Comparison of ENCODE assay signal across 7 mouse cellular contexts in genomic region chr4:133633332-133634042, GRCm38 (mm10). TPM values are rescaled to one million over a fixed set of nuclear protein-coding genes. Genes with fewer than 3 reads are reported as not detected.
DNase-seq lines count a peak whose midpoint lies in the region; ATAC-seq lines count a peak whose summit lies in the region.

No protein-coding gene starts in this region.

- H3K4me1 ChIP-seq in limb, embryonic 11.5 days (ENCODE audit: control insufficient read depth, insufficient read depth, low read length): peaks cover 5% of the 10 kb centered on the region; the same call in 1 of the 2 replicates
- peaks cover 10% of the 10 kb centered on the region for H3K4me1 ChIP-seq in midbrain, embryonic 14.5 days (ENCODE audit: control insufficient read depth, insufficient read depth, low read length)

- H3K36me3 ChIP-seq in limb, embryonic 11.5 days (ENCODE audit: control insufficient read depth, insufficient read depth, low read length): no peaks in the 10 kb centered on the region
- H3K36me3 ChIP-seq in midbrain, embryonic 14.5 days (ENCODE audit: control insufficient read depth, insufficient read depth, low read length): no peaks in the 10 kb centered on the region

- ATAC-seq in granulocyte monocyte progenitor cell, adult 5-6 weeks (replicated peaks; ENCODE audit: poor library complexity, severe bottlenecking): peak; percentile 84
- ATAC-seq in limb, embryonic 11.5 days (ENCODE audit: insufficient number of reproducible peaks, low FRiP score, low TSS enrichment, low read depth): peak; percentile 65; the same call in 1 of the 2 replicates
- ATAC-seq in midbrain, embryonic 14.5 days (ENCODE audit: low FRiP score, low TSS enrichment): peak; percentile 91

- peak overlapping the region; percentile 59; the same call in 1 of the 2 replicates for H3K27ac ChIP-seq in limb, embryonic 11.5 days (replicated peaks; ENCODE audit: low read depth, low read length)
- peak overlapping the region; percentile 88 for H3K27ac ChIP-seq in midbrain, embryonic 14.5 days (replicated peaks; ENCODE audit: low read depth, low read length)

- peak overlapping the region; percentile 94 for H3K4me2 ChIP-seq in limb, embryonic 11.5 days (ENCODE audit: low read depth, severe bottlenecking)
- H3K4me2 ChIP-seq in midbrain, embryonic 14.5 days (ENCODE audit: low read length): peak overlapping the region; percentile 72

- H3K4me3 ChIP-seq in limb, embryonic 11.5 days (ENCODE audit: low read depth, low read length): peak overlapping the region; percentile 80
- H3K4me3 ChIP-seq in midbrain, embryonic 14.5 days (replicated peaks; ENCODE audit: low read depth, low read length): peak overlapping the region; percentile 71

- 10% methylated on average over 36 of the region's 47 CpGs for WGBS in limb, embryonic 11.5 days
- 10% methylated on average over 36 of the region's 47 CpGs for WGBS in midbrain, embryonic 14.5 days

- H3K9me3 ChIP-seq in limb, embryonic 11.5 days (ENCODE audit: control insufficient read depth, low read length): no peaks in the 10 kb centered on the region
- no peaks in the 10 kb centered on the region for H3K9me3 ChIP-seq in midbrain, embryonic 14.5 days (ENCODE audit: control insufficient read depth, low read length)

- peak; percentile 76 for DNase-seq in adrenal gland, adult 8-10 months
- DNase-seq in embryo, embryonic 9.5 days (ENCODE audit: extremely low spot score): peak; percentile 92
- peak; percentile 86 for DNase-seq in kidney, adult 11 months
- peak; percentile 94 for DNase-seq in limb, embryonic 11.5 days (ENCODE audit: low spot score)
- peak; percentile 93 for DNase-seq in midbrain, embryonic 14.5 days
- DNase-seq in spleen, adult 12 weeks (ENCODE audit: low spot score): peak; percentile 86

- no peaks in the 10 kb centered on the region for H3K27me3 ChIP-seq in limb, embryonic 11.5 days (ENCODE audit: control insufficient read depth, insufficient read depth, low read length)
- H3K27me3 ChIP-seq in midbrain, embryonic 14.5 days (ENCODE audit: control insufficient read depth, insufficient read depth, low read length): no peaks in the 10 kb centered on the region

- H3K9ac ChIP-seq in limb, embryonic 11.5 days (ENCODE audit: low read length): peak overlapping the region; percentile 97
- peak overlapping the region; percentile 95 for H3K9ac ChIP-seq in midbrain, embryonic 14.5 days (replicated peaks; ENCODE audit: low read length)

RNA-seq across cellular contexts. Expression of gene Zdhhc18, which starts 16.5 kb away (rescaled TPM):
- total RNA-seq in adrenal gland, adult 8-10 months (2022): 10 to 100 TPM; 17.9 to 39.5 (median 29.0) TPM
- 12.9 and 22.4 TPM in 2 replicates for total RNA-seq in granulocyte monocyte progenitor cell, adult 5-6 weeks (2014; fragmentation: Nextera tagmentation)
- total RNA-seq in granulocyte monocyte progenitor cell, adult 5-6 weeks (2017): 10.7 and 12.5 TPM in 2 replicates
- 2.7 and 4.9 TPM in 2 replicates for polyA plus RNA-seq in limb, embryonic 11.5 days (2014; fragmentation: Nextera tagmentation; extraction: Ambion mirVana)
- 3.8 and 5.8 TPM in 2 replicates for polyA plus RNA-seq in midbrain, embryonic 14.5 days (2014; fragmentation: Nextera tagmentation; extraction: Ambion mirVana)

RNA-seq across cellular contexts. Expression of gene Sfn, which starts 31.5 kb away (rescaled TPM):
- total RNA-seq in adrenal gland, adult 8-10 months (2022): 1 to 10 TPM; 2.0 to 3.0 (median 2.3) TPM
- total RNA-seq in granulocyte monocyte progenitor cell, adult 5-6 weeks (2014; fragmentation: Nextera tagmentation): 2.8 and 3.1 TPM in 2 replicates
- 3.6 and 4.3 TPM in 2 replicates for total RNA-seq in granulocyte monocyte progenitor cell, adult 5-6 weeks (2017)
- 34.9 and 45.1 TPM in 2 replicates for polyA plus RNA-seq in limb, embryonic 11.5 days (2014; fragmentation: Nextera tagmentation; extraction: Ambion mirVana)
- 0.88 and 1.3 TPM in 2 replicates for polyA plus RNA-seq in midbrain, embryonic 14.5 days (2014; fragmentation: Nextera tagmentation; extraction: Ambion mirVana)

RNA-seq across cellular contexts. Expression of gene Pigv, which starts 39.0 kb away (rescaled TPM):
- 10 to 100 TPM; 26.0 to 31.0 (median 27.3) TPM for total RNA-seq in adrenal gland, adult 8-10 months (2022)
- 8.7 and 11.5 TPM in 2 replicates for total RNA-seq in granulocyte monocyte progenitor cell, adult 5-6 weeks (2014; fragmentation: Nextera tagmentation)
- 6.6 and 8.1 TPM in 2 replicates for total RNA-seq in granulocyte monocyte progenitor cell, adult 5-6 weeks (2017)
- 13.2 and 16.8 TPM in 2 replicates for polyA plus RNA-seq in limb, embryonic 11.5 days (2014; fragmentation: Nextera tagmentation; extraction: Ambion mirVana)
- polyA plus RNA-seq in midbrain, embryonic 14.5 days (2014; fragmentation: Nextera tagmentation; extraction: Ambion mirVana): 9.4 and 10.8 TPM in 2 replicates

RNA-seq across cellular contexts. Expression of gene Gpn2, which starts 49.3 kb away (rescaled TPM):
- total RNA-seq in adrenal gland, adult 8-10 months (2022): 10 to 100 TPM; 17.0 to 19.4 (median 18.5) TPM
- total RNA-seq in granulocyte monocyte progenitor cell, adult 5-6 weeks (2014; fragmentation: Nextera tagmentation): 11.5 and 16.2 TPM in 2 replicates
- 21.3 and 27.2 TPM in 2 replicates for total RNA-seq in granulocyte monocyte progenitor cell, adult 5-6 weeks (2017)
- polyA plus RNA-seq in limb, embryonic 11.5 days (2014; fragmentation: Nextera tagmentation; extraction: Ambion mirVana): 26.6 and 27.2 TPM in 2 replicates
- 20.3 and 21.4 TPM in 2 replicates for polyA plus RNA-seq in midbrain, embryonic 14.5 days (2014; fragmentation: Nextera tagmentation; extraction: Ambion mirVana)

RNA-seq across cellular contexts. Expression of gene Gpatch3, which starts 58.9 kb away (rescaled TPM):
- total RNA-seq in adrenal gland, adult 8-10 months (2022): 10 to 100 TPM in 2 of 4 experiments, 1 to 10 TPM in 2; 6.1 to 15.6 (median 9.6) TPM
- 4.2 and 17.8 TPM in 2 replicates for total RNA-seq in granulocyte monocyte progenitor cell, adult 5-6 weeks (2014; fragmentation: Nextera tagmentation)
- total RNA-seq in granulocyte monocyte progenitor cell, adult 5-6 weeks (2017): 18.3 and 23.7 TPM in 2 replicates
- 9.0 and 10.3 TPM in 2 replicates for polyA plus RNA-seq in limb, embryonic 11.5 days (2014; fragmentation: Nextera tagmentation; extraction: Ambion mirVana)
- polyA plus RNA-seq in midbrain, embryonic 14.5 days (2014; fragmentation: Nextera tagmentation; extraction: Ambion mirVana): 6.4 and 7.3 TPM in 2 replicates

Comparison
In these comparisons a context has a peak if more than half of its experiments do, and no peak if none do; other contexts are left out.
1. Peak in every context shown above with its lines: DNase-seq, ATAC-seq, H3K4me3 ChIP-seq and H3K27ac ChIP-seq.